Mouse (Mus musculus) thymus, postnatal 4 days (tissue): ENCODE results near the gene Mefv.
"Not testable (repeated sequence)": the region's sequence is repeated elsewhere in the genome, so short reads cannot be mapped to it uniquely, and the experiment has no call there.

ENCODE experiments used
- DNase-seq: peaks from one replicate; pipeline ENCODE4 v3.0.0; 2021

The Mefv gene

GRCm38 (mm10) chr16:3717980-3718379 is at the start of gene Mefv:
Gene Mefv (minus strand): TSS chr16:3718097.
- no peak for DNase-seq

- no peak for DNase-seq
These were observed 31.1 kb upstream of the Mefv start for GRCm38 (mm10) chr16:3748976-3749375.

- DNase-seq = no peak
These were observed 27.8 kb upstream of the Mefv start for GRCm38 (mm10) chr16:3745656-3746055.

GRCm38 (mm10) chr16:3744186-3744700 is 26.3 kb upstream of the Mefv start:
- DNase-seq = peak; percentile 69

GRCm38 (mm10) chr16:3743503-3744185 is 25.7 kb upstream of the Mefv start, which contains the start of gene Zfp263:
Gene Zfp263 (plus strand): TSS chr16:3744093.
- DNase-seq = peak; percentile 89

GRCm38 (mm10) chr16:3742466-3742865 is 24.6 kb upstream of the Mefv start:
- no peak for DNase-seq

GRCm38 (mm10) chr16:3733198-3733732 is 15.4 kb upstream of the Mefv start:
- DNase-seq = no peak

- DNase-seq = no peak
These were observed 14.7 kb upstream of the Mefv start for GRCm38 (mm10) chr16:3732612-3733011.

GRCm38 (mm10) chr16:3727980-3728720 is 10.3 kb upstream of the Mefv start:
- DNase-seq = no peak

GRCm38 (mm10) chr16:3723231-3723630 is 5.3 kb upstream of the Mefv start:
- no peak for DNase-seq

- DNase-seq = no peak
These were observed 3.2 kb downstream of the Mefv start for GRCm38 (mm10) chr16:3714731-3715130.

- no peak for DNase-seq
These were observed 11.2 kb downstream of the Mefv start for GRCm38 (mm10) chr16:3706680-3707079.

GRCm38 (mm10) chr16:3700893-3701292 is 17.0 kb downstream of the Mefv start:
- no peak for DNase-seq

- no peak for DNase-seq
These were observed 18.6 kb downstream of the Mefv start for GRCm38 (mm10) chr16:3699281-3699680.

GRCm38 (mm10) chr16:3689608-3690007 is 28.3 kb downstream of the Mefv start:
- not testable (repeated sequence) for DNase-seq
